Mouse (Mus musculus) hindbrain, embryonic 13.5 days (tissue): Measurements from ENCODE around the gene Lysmd4. TPM values are rescaled to one million over a fixed set of nuclear protein-coding genes. Genes with fewer than 3 reads are reported as not detected.

Experiments
- ATAC-seq: fragments of 200-750 bp; cut with Nextera tagmentation; 2 replicates; pipeline ENCODE4 v1.8.0; 2017; ENCODE audit warnings: moderate TSS enrichment; ENCODE audit not compliant: low FRiP score
- H3K27ac ChIP-seq: fragments of 300-500 bp; sonication (generic); 2 replicates; pipeline ENCODE4 v1.5.1; 2015; ENCODE audit warnings: inconsistent platforms, mild to moderate bottlenecking, moderate library complexity
- H3K27me3 ChIP-seq: fragments of 300-500 bp; sonication (generic); 2 replicates; pipeline ENCODE4 v1.6.1; 2015; ENCODE audit warnings: mild to moderate bottlenecking, inconsistent platforms
- H3K36me3 ChIP-seq: fragments of 300-500 bp; sonication (generic); 2 replicates; pipeline ENCODE4 v1.6.1; 2015; ENCODE audit warnings: mild to moderate bottlenecking, inconsistent platforms
- H3K4me1 ChIP-seq: fragments of 300-500 bp; sonication (generic); replicated peaks from 2 replicates; pipeline ENCODE4 v1.6.1; 2015; ENCODE audit warnings: inconsistent platforms
- H3K4me2 ChIP-seq: fragments of 300-500 bp; sonication (generic); 2 replicates; pipeline ENCODE4 v1.6.1; 2015; ENCODE audit warnings: inconsistent platforms, mild to moderate bottlenecking, moderate library complexity
- H3K4me3 ChIP-seq: fragments of 300-500 bp; sonication (generic); 2 replicates; pipeline ENCODE4 v1.5.1; 2015; ENCODE audit warnings: mild to moderate bottlenecking, inconsistent platforms
- H3K9ac ChIP-seq: fragments of 300-500 bp; sonication (generic); 2 replicates; pipeline ENCODE4 v1.6.1; 2015; ENCODE audit warnings: mild to moderate bottlenecking, inconsistent platforms
- H3K9me3 ChIP-seq: fragments of 300-500 bp; sonication (generic); 2 replicates; pipeline ENCODE4 v1.6.1; 2016; ENCODE audit warnings: inconsistent platforms
- WGBS: fragments of 180-500 bp; shearing (Covaris S2); methylation state at CpG from one replicate; pipeline ENCODE4 v1.1.7; 2015; 5-methylcytosine and 5-hydroxymethylcytosine counted together
- polyA plus RNA-seq: library from polyadenylated mRNA; unstranded; fragments of >200 nt; fragmentation: Nextera tagmentation; extraction: Ambion mirVana; gene quantifications from 2 replicates; pipeline ENCODE4 v1.2.1, GENCODE M21; 2015

The Lysmd4 gene
- polyA plus RNA-seq, 1 experiment from 2014 or later, result 32.7 TPM

DNA sequence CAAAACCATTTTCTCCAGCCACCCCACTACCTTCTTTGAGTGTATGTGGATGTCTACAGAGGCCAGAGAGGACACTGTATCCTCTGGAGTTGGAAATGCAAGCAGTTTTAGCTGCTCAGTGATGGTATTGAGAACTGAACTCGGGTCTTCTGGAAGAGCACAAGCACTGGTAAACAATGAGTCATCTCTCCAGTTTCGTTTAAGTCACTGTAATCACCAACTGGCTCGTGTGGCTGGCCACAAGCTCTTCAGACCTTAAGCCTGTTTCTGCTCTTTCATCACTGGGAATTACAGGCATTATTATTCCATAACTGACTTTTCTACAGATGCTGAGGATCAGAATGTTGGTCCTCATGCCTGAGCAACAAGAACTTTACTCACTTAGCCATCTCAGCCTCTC lies 82.6 kb downstream of the Lysmd4 start:
- H3K9me3 ChIP-seq, result no peaks in the 10 kb centered on the region
- no peak overlapping the region for H3K4me2 ChIP-seq
- no peak overlapping the region for H3K27ac ChIP-seq
- no peak for ATAC-seq
- no peak overlapping the region for H3K4me3 ChIP-seq
- no peaks in the 10 kb centered on the region for H3K27me3 ChIP-seq
- peaks cover 5% of the 10 kb centered on the region; the same call in 1 of the 2 replicates for H3K36me3 ChIP-seq
- H3K4me1 ChIP-seq, result no peaks in the 10 kb centered on the region
- WGBS, result 93% methylated on average over 3 of the region's 3 CpGs
- no peak overlapping the region for H3K9ac ChIP-seq

GRCm38 (mm10) chr7:67307078-67307477 lies 84.7 kb downstream of the Lysmd4 start:
- H3K9me3 ChIP-seq, result no peaks in the 10 kb centered on the region
- no peak for ATAC-seq
- H3K27ac ChIP-seq, result no peak overlapping the region
- H3K9ac ChIP-seq, result no peak overlapping the region
- 96% methylated on average over 3 of the region's 3 CpGs for WGBS
- H3K36me3 ChIP-seq, result peaks cover 5% of the 10 kb centered on the region; the same call in 1 of the 2 replicates
- H3K4me3 ChIP-seq, result no peak overlapping the region
- H3K4me2 ChIP-seq, result no peak overlapping the region
- no peaks in the 10 kb centered on the region for H3K27me3 ChIP-seq
- no peaks in the 10 kb centered on the region for H3K4me1 ChIP-seq

- Histone ChIP-seq H3K4me3 (no peak overlapping the region), H3K27ac (no peak overlapping the region), H3K4me2 (no peak overlapping the region), H3K27me3 (no peaks in the 10 kb centered on the region), H3K9ac (no peak overlapping the region), H3K9me3 (no peaks in the 10 kb centered on the region), H3K36me3 (peaks cover 5% of the 10 kb centered on the region; the same call in 1 of the 2 replicates), H3K4me1 (no peaks in the 10 kb centered on the region)
- WGBS, result 89% methylated on average over 2 of the region's 2 CpGs
- ATAC-seq, result no peak
Measured at GRCm38 (mm10) chr7:67308102-67308501, 85.8 kb downstream of the Lysmd4 start.

- Histone ChIP-seq H3K4me1 (no peaks in the 10 kb centered on the region), H3K4me2 (no peak overlapping the region), H3K27me3 (no peaks in the 10 kb centered on the region), H3K9ac (no peak overlapping the region), H3K36me3 (0 out of 2 replicates have a peak, but pooled peaks cover 3% of the 10 kb centered on the region), H3K4me3 (no peak overlapping the region), H3K27ac (no peak overlapping the region), H3K9me3 (no peaks in the 10 kb centered on the region)
- no peak for ATAC-seq
- 93% methylated on average over 2 of the region's 2 CpGs for WGBS
Measured at GRCm38 (mm10) chr7:67310151-67310550, 87.8 kb downstream of the Lysmd4 start.

DNA sequence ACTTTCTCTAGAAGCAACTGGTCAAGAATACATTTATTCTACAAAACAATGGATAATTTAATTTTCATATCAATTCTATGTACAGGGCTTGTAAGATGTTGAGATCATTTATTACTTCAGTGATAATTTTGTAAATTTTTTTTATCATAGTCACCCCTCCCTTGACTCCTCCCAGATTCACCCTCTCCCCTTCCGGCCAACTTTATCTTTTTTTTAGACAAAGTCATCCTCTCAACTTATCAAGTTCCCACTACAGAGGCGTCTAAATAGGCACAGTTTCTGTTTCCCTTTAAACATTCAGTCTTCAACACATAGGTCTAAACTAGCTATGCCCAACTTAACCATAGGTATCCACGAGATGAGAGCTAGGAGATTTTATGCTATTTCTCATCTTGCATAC lies 90.9 kb downstream of the Lysmd4 start:
- Histone ChIP-seq H3K36me3 (0 out of 2 replicates have a peak, but pooled peaks cover 3% of the 10 kb centered on the region), H3K4me1 (no peaks in the 10 kb centered on the region), H3K9me3 (no peaks in the 10 kb centered on the region), H3K4me2 (no peak overlapping the region), H3K27me3 (no peaks in the 10 kb centered on the region), H3K4me3 (no peak overlapping the region), H3K27ac (no peak overlapping the region), H3K9ac (no peak overlapping the region)
- ATAC-seq, result no peak
- 94% methylated on average over 3 of the region's 3 CpGs for WGBS

GRCm38 (mm10) chr7:67318697-67319096 lies 96.4 kb downstream of the Lysmd4 start:
- H3K27ac ChIP-seq, result no peak overlapping the region
- no peak overlapping the region for H3K4me2 ChIP-seq
- no peak overlapping the region for H3K9ac ChIP-seq
- H3K27me3 ChIP-seq, result no peaks in the 10 kb centered on the region
- 0 out of 2 replicates have a peak, but pooled peaks cover 1% of the 10 kb centered on the region for H3K36me3 ChIP-seq
- no peaks in the 10 kb centered on the region for H3K4me1 ChIP-seq
- H3K4me3 ChIP-seq, result no peak overlapping the region
- no peak for ATAC-seq
- no peaks in the 10 kb centered on the region for H3K9me3 ChIP-seq

DNA sequence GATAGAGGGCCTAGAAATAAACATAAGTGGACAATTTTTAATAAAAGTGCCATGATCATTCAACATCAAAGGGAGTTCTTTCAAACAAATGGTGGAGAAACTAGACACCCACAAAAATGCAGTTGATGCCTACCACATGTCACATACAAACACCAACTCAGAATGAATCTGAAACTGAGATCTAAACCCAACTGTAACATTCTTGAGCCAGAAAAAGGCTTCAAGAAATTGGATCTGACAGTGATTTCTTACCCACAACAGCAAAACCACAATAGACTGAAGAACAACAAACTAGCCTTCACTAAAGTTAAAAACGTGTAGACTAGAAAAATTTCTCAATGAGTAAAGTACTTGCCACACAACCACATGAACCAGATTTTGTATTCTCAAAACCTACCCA lies 98.0 kb downstream of the Lysmd4 start:
- ATAC-seq, result no peak
- WGBS, result 82% methylated on average over 1 of the region's 1 CpGs
- H3K9ac ChIP-seq, result no peak overlapping the region

DNA sequence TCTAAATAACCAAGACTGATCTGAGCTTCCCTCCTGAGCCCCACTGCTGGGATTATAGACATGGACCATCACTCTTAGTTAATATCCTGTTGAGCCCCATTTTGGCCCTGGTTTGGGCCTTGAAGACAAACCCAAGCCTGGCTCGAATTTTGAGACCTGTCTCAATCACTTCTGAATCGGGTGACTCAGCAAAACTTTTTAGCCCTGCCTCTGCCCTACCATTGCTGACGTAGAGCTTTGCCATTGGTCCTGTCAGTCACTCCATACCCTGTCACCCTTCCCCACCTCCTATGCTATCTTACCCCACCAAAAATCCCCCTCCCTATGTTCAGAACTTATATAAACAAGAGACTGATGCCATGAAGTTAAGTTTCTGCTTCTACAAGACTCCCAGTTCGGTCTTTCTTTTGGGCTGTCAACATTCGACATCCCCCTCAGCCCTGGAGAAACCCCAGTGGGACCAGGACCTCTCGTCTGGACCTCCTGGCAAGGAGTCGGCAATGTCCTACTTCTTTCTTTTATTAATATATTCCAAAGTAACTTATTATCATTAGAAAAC lies 119.8 kb downstream of the Lysmd4 start:
- peaks cover 3% of the 10 kb centered on the region for H3K36me3 ChIP-seq
- H3K27ac ChIP-seq, result no peak overlapping the region
- WGBS, result 88% methylated on average over 7 of the region's 7 CpGs
- no peak overlapping the region for H3K9ac ChIP-seq
- H3K4me1 ChIP-seq, result no peaks in the 10 kb centered on the region
- H3K9me3 ChIP-seq, result 0 out of 2 replicates have a peak, but pooled peaks cover 4% of the 10 kb centered on the region
- no peak overlapping the region for H3K4me2 ChIP-seq
- no peaks in the 10 kb centered on the region for H3K27me3 ChIP-seq
- no peak for ATAC-seq
- H3K4me3 ChIP-seq, result no peak overlapping the region

More for the DNA sequence above, 98.0 kb downstream of the Lysmd4 start:
- Histone ChIP-seq H3K4me3 (no peak overlapping the region), H3K9me3 (no peaks in the 10 kb centered on the region), H3K4me1 (no peaks in the 10 kb centered on the region), H3K27me3 (no peaks in the 10 kb centered on the region), H3K27ac (no peak overlapping the region), H3K4me2 (no peak overlapping the region), H3K36me3 (no peaks in the 10 kb centered on the region)

DNA sequence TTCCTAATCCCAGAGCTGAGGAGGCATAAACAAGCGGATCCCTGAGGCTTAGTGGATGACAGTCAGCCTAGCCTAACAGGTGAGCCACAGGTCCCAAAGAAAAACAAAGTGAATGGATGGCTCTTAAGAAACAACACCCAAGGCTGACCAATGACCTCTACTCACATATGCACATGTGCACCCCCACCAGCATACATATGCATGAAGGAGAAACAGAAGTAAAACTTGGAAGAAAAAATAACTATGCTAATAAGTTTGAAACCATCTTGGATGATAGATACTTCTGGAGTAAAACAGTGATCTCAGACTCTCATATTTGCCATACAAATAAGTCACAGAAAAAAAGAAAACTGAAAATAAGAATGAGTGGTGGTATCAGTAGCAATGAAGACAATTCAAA lies 122.1 kb downstream of the Lysmd4 start:
- H3K9me3 ChIP-seq, result no peaks in the 10 kb centered on the region
- WGBS, result 93% methylated on average over 1 of the region's 1 CpGs
- H3K4me2 ChIP-seq, result no peak overlapping the region
- no peak overlapping the region for H3K27ac ChIP-seq
- H3K9ac ChIP-seq, result no peak overlapping the region
- ATAC-seq, result no peak
- H3K27me3 ChIP-seq, result no peaks in the 10 kb centered on the region
- H3K4me3 ChIP-seq, result no peak overlapping the region
- no peaks in the 10 kb centered on the region for H3K4me1 ChIP-seq
- peaks cover 3% of the 10 kb centered on the region for H3K36me3 ChIP-seq

- H3K4me1 ChIP-seq, result no peaks in the 10 kb centered on the region
- no peak overlapping the region for H3K9ac ChIP-seq
- ATAC-seq, result no peak
- H3K9me3 ChIP-seq, result peaks cover 7% of the 10 kb centered on the region
- H3K4me3 ChIP-seq, result no peak overlapping the region
- H3K27me3 ChIP-seq, result no peaks in the 10 kb centered on the region
- H3K36me3 ChIP-seq, result peaks cover 4% of the 10 kb centered on the region; the same call in 1 of the 2 replicates
- H3K4me2 ChIP-seq, result no peak overlapping the region
- WGBS, result 85% methylated on average over 4 of the region's 4 CpGs
- H3K27ac ChIP-seq, result no peak overlapping the region
Measured at GRCm38 (mm10) chr7:67352989-67353388, 130.6 kb downstream of the Lysmd4 start.

- Histone ChIP-seq H3K4me2 (no peak overlapping the region), H3K9ac (no peak overlapping the region), H3K4me1 (no peaks in the 10 kb centered on the region), H3K36me3 (peaks cover 4% of the 10 kb centered on the region; the same call in 1 of the 2 replicates), H3K27me3 (no peaks in the 10 kb centered on the region), H3K4me3 (no peak overlapping the region), H3K27ac (no peak overlapping the region), H3K9me3 (peaks cover 7% of the 10 kb centered on the region)
- 86% methylated on average over 6 of the region's 6 CpGs for WGBS
- no peak for ATAC-seq
Measured at GRCm38 (mm10) chr7:67353667-67354066, 131.3 kb downstream of the Lysmd4 start.

DNA sequence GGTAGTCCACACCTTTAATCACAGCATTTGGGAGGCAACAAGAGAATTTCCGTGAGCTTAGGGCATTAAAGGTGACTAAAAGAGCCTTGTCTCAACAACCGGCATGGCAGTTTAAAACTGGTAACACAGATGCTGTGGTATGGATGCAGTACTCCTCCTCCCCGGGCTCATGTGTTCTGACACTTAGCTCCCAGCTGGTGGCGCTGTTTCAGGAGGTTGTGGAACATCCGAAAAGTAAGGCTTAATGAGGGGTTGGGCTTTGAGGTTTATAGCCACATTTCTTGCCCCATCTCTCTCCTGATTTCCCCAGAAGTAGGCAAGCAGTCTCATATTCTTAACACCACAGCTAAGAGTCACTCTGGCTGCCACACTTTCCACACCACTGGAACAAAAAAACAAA lies 133.5 kb downstream of the Lysmd4 start:
- H3K9ac ChIP-seq, result no peak overlapping the region

More for the DNA sequence above, 133.5 kb downstream of the Lysmd4 start:
- no peaks in the 10 kb centered on the region for H3K27me3 ChIP-seq
- H3K9me3 ChIP-seq, result peaks cover 7% of the 10 kb centered on the region
- no peak overlapping the region for H3K4me3 ChIP-seq
- no peaks in the 10 kb centered on the region for H3K4me1 ChIP-seq
- no peak overlapping the region for H3K27ac ChIP-seq
- peaks cover 4% of the 10 kb centered on the region; the same call in 1 of the 2 replicates for H3K36me3 ChIP-seq
- ATAC-seq, result no peak
- 95% methylated on average over 5 of the region's 5 CpGs for WGBS
- no peak overlapping the region for H3K4me2 ChIP-seq
